Mouse (Mus musculus): Measurements from ENCODE around the gene Gm26602. TPM values are rescaled to one million over a fixed set of nuclear protein-coding genes. Genes with fewer than 3 reads are reported as not detected.
"Not testable (repeated sequence)": the region's sequence is repeated elsewhere in the genome, so short reads cannot be mapped to it uniquely, and the experiment has no call there.

The Gm26602 gene
- polyA plus RNA-seq, 1 experiment from 2014 or later: 2.0 TPM

DNA sequence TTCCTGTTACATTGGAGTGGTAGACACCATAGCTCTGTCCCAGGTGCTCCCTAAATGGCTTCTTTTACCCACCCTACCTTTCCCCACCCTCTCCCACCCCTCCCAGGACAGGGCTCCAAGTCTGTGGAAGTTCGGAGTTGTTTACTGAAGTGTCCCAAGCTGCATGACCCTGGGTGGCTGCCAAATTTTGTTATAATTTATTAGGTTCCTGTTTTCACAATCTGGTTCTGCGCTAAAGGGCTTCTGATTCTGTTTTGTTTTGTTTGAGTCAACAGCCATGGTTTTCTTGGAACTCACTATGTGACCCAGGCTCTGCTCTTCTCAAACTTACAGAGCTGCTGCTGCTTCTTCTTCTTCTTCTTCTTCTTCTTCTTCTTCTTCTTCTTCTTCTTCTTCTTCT, 21.3 kb upstream of the Gm26602 start:
- DNase-seq (ENCODE audit: low spot score): no peak
- H3K27me3 ChIP-seq (ENCODE audit: low read depth, poor library complexity, severe bottlenecking): peaks cover 29% of the 10 kb centered on the region
- H3K4me3 ChIP-seq: no peak overlapping the region
- peaks cover 6% of the 10 kb centered on the region; the same call in 1 of the 2 replicates for H3K36me3 ChIP-seq
- no peaks in the 10 kb centered on the region for H3K4me1 ChIP-seq
- H3K27ac ChIP-seq (replicated peaks): no peak overlapping the region
- WGBS: 97% methylated on average over 2 of the region's 2 CpGs
- no peaks in the 10 kb centered on the region for H3K9me3 ChIP-seq (replicated peaks)

DNA sequence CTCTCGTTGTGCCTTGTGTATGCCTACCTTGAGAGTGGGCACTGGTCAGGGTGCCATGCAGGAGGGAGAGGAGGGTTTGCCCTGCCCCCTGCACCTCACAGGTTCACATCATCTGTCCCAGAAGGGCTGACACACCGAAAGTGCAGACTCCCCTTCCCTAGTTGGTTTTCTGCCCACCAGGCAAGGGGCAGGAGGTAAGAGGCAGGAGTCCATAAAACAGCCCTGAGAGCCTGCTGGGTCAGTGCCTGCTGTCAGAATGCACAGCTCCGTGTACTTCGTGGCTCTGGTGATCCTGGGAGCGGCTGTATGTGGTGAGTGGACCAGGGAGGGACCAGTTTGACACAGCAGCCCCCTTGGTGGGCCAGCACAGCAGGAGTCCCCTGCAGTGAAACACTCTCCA, 20.0 kb upstream of the Gm26602 start, which contains the start of gene Cfd:
Gene Cfd, plus strand, starts transcription at position 184 of the 400 bp plus-strand sequence.
- Histone ChIP-seq H3K9me3 (replicated peaks) (no peaks in the 10 kb centered on the region), H3K27me3 (ENCODE audit: low read depth, poor library complexity, severe bottlenecking) (peaks cover 29% of the 10 kb centered on the region), H3K4me1 (no peaks in the 10 kb centered on the region), H3K36me3 (peaks cover 18% of the 10 kb centered on the region), H3K27ac (replicated peaks) (no peak within 1 kb of the TSS), H3K4me3 (no peak within 1 kb of the TSS)
- 49% methylated on average over 5 of the region's 5 CpGs for WGBS
- no peak for DNase-seq (ENCODE audit: low spot score)

DNA sequence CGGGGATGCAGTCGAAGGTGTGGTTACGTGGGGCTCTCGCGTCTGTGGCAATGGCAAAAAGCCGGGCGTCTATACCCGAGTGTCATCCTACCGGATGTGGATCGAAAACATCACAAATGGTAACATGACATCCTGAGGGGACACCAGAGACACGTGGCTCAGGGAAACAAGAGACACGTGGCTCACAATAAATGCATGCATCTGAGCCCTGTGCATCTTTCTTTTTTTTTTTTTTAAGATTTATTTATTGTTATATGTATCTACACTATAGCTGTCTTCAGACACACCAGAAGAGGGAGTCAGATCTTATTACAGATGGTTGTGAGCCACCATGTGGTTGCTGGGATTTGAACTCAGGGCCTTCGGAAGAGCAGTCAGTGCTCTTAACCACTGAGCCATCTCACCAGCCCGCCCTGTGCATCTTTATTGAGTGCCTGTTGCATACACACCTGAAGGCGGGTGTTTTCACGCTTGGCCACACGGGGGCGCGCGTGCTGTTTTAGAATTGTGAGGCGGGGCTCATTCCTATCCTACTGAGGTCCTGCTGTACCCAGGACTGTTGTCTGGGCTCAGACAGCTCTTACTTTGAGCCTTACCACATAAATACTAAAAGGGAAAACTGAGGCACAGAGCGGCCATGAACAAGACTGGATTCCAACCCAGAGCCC, 18.1 kb upstream of the Gm26602 start:
- peaks cover 46% of the 10 kb centered on the region for H3K27me3 ChIP-seq (ENCODE audit: low read depth, poor library complexity, severe bottlenecking)
- not testable (repeated sequence) for H3K4me3 ChIP-seq; H3K9me3 ChIP-seq (replicated peaks); H3K27ac ChIP-seq (replicated peaks); H3K4me1 ChIP-seq
- DNase-seq (ENCODE audit: low spot score): peak; percentile 84
- WGBS: 47% methylated on average over 22 of the region's 22 CpGs
- H3K36me3 ChIP-seq: peaks cover 37% of the 10 kb centered on the region

DNA sequence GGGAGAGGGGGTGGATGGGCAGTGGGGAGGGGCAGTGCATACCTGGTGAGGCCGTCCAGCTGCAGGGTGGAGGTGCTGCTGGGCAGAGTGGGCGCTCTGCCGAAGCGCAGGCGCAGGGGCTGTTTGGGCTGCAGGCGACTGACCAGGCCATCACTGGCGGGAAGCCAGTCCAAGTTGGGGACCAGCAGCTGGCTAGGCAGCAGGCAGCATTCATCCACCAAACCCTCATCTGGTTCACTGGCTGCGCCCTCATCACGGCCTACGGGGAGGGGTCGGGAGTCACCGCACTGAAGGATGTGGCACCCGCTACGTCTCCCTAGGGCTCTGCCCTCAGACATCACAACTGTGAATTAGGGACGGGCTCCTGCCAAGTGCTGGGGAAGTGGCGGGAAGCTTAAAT, 14.3 kb upstream of the Gm26602 start:
- no peaks in the 10 kb centered on the region for H3K9me3 ChIP-seq (replicated peaks)
- no peak overlapping the region for H3K27ac ChIP-seq (replicated peaks)
- H3K4me3 ChIP-seq: no peak overlapping the region
- WGBS: 95% methylated on average over 16 of the region's 16 CpGs
- DNase-seq (ENCODE audit: low spot score): no peak
- H3K36me3 ChIP-seq: peaks cover 62% of the 10 kb centered on the region
- H3K27me3 ChIP-seq (ENCODE audit: low read depth, poor library complexity, severe bottlenecking): peaks cover 60% of the 10 kb centered on the region
- H3K4me1 ChIP-seq: peaks cover 21% of the 10 kb centered on the region

DNA sequence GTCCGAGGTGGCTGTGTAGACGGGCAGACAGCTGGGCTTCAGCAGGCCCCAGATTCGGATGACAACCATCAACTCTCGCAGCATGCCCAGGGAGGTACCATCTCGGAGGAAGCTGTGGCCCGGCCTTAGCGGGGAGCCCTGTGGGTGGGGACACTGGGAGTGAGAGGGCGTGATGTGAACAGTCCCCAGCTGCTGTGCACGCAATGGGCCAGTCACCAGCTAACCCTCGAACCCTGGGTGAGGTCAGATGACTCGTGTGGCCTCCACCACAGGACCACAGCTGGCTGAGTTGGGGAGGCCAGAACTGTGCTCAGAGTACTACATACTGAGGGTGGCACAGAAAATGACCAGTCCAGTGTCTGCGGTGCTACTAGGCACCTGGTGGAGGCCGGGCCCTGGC, 13.8 kb upstream of the Gm26602 start:
- Histone ChIP-seq H3K4me3 (no peak overlapping the region), H3K4me1 (peaks cover 26% of the 10 kb centered on the region), H3K9me3 (replicated peaks) (no peaks in the 10 kb centered on the region), H3K27ac (replicated peaks) (no peak overlapping the region), H3K27me3 (ENCODE audit: low read depth, poor library complexity, severe bottlenecking) (peaks cover 62% of the 10 kb centered on the region), H3K36me3 (peaks cover 68% of the 10 kb centered on the region)
- WGBS: 92% methylated on average over 13 of the region's 13 CpGs
- no peak for DNase-seq (ENCODE audit: low spot score)

DNA sequence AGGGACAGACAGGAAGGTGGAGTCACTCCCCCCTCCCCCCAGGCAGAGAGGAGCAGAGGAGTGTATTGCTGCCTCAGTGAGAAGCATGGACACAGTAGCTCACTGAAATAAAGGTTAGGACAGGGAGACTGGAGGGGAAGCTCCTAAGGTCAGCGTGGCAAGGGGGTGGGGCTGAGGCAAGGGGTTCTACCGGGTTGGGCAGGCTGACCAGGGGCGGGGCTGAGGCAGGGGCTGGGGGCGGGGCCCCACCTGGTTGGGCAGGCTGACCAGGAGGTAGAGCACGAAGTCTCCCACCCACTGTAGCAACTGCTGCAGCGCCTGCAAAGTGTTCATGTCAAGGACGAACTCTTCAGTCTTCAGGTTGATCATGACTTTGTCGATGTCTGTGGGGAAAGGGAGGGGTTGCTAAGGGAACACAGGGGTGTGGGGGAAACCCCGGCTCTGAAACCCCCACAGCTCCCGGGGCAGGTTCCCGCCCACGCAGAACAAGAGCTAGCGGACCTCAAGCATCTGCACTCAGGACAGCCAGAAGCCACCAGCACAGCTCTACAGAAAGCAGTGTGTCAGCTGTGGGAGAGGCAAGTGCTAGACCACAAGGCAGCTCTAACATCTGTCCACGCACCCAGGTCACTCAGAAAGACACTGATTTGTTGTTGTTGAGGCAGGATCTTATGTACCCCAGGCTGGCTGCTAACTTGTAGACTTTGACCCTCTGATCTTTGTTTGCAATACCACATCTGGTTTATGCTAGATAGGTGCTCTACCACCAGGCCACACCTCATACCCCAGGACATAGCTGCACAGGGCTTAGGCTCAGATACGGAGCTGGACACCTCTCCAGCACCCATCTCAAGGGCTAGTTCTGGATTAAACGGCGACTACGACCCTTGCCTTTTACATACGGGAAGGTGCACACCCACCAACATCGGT, 13.1 kb upstream of the Gm26602 start:
- DNase-seq (ENCODE audit: low spot score): no peak
- H3K27ac ChIP-seq (replicated peaks): no peak overlapping the region
- H3K27me3 ChIP-seq (ENCODE audit: low read depth, poor library complexity, severe bottlenecking): peaks cover 69% of the 10 kb centered on the region
- peaks cover 32% of the 10 kb centered on the region for H3K4me1 ChIP-seq
- H3K36me3 ChIP-seq: peaks cover 74% of the 10 kb centered on the region
- 54% methylated on average over 20 of the region's 20 CpGs for WGBS
- no peaks in the 10 kb centered on the region for H3K9me3 ChIP-seq (replicated peaks)
- no peak overlapping the region for H3K4me3 ChIP-seq

DNA sequence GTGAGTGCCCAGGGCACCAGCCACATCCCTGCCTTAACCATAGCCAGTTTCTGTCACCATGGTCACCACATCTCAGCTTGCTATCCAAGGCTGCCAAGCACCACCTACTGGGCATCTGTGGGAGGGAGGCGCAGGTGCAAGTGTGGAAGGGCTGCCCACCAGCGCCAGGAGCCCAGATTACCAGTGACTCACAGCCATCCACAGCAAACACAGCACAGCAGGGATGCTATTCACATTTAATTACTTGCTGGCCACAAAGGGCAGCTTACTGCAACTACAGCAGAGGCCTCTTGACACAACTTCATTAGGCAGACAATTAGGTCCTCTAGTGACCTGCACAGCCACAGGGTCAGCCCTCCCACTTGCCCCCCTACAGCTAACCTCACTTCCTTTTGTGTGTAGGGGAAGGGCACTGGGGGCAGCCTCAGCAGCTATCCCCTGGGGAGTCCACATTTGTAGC, 9.7 kb upstream of the Gm26602 start:
- peaks cover 33% of the 10 kb centered on the region for H3K4me1 ChIP-seq
- H3K9me3 ChIP-seq (replicated peaks): no peaks in the 10 kb centered on the region
- H3K36me3 ChIP-seq: peaks cover 86% of the 10 kb centered on the region
- H3K4me3 ChIP-seq: no peak overlapping the region
- H3K27ac ChIP-seq (replicated peaks): no peak overlapping the region
- 13% methylated on average over 2 of the region's 2 CpGs for WGBS
- H3K27me3 ChIP-seq (ENCODE audit: low read depth, poor library complexity, severe bottlenecking): peaks cover 82% of the 10 kb centered on the region
- peak; percentile 51 for DNase-seq (ENCODE audit: low spot score)

DNA sequence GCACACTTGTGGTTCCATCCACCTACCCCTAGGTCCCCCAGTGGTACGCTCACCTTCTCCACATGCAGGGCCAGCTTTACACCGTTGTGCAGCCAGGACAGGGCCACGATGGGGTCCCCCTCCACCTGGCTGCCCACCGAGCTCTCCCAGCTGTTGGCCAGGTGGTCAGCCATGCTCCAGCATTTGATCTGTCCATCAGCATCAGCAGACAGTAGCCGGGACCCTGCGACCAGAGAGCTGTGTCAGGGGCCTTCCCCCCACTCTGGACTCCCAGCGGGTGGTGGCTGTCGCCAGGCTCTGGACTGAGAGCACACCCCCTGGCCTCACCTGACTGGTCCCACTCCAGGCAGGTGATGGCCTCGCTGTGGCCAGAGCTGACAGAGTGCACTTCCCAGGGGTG, 3.9 kb upstream of the Gm26602 start:
- DNase-seq (ENCODE audit: low spot score): no peak
- H3K4me1 ChIP-seq: peaks cover 32% of the 10 kb centered on the region
- no peaks in the 10 kb centered on the region for H3K9me3 ChIP-seq (replicated peaks)
- H3K27me3 ChIP-seq (ENCODE audit: low read depth, poor library complexity, severe bottlenecking): peaks cover 39% of the 10 kb centered on the region
- H3K27ac ChIP-seq (replicated peaks): no peak overlapping the region
- H3K4me3 ChIP-seq: no peak overlapping the region
- WGBS: 91% methylated on average over 9 of the region's 9 CpGs
- H3K36me3 ChIP-seq: peaks cover 70% of the 10 kb centered on the region

DNA sequence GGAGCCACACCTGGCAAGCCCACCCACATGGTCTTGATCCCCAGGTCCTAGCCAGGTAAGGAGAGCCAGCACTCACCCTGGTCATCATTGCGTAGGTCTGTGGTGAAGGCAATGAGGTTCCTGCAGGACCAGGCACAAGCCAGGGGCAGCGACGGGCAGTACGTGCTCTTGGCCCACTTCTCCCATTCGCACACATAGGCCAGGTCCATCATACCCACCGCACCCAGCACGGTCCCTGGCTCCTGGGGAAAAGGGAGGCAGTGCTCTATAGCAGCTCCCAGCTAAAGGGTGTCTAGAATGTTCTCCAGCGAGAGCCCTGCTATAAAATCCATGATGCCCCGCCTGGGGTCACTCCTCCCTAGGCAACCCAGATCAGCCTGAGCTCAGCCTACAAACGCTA, 3.2 kb upstream of the Gm26602 start:
- DNase-seq (ENCODE audit: low spot score): no peak
- peak overlapping the region; percentile 83; the same call in 1 of the 2 replicates for H3K4me3 ChIP-seq
- 0 out of 2 replicates have a peak overlapping the region, but pooled peaks have one; percentile 100 for H3K27ac ChIP-seq (replicated peaks)
- 96% methylated on average over 10 of the region's 10 CpGs for WGBS
- H3K9me3 ChIP-seq (replicated peaks): no peaks in the 10 kb centered on the region
- peaks cover 27% of the 10 kb centered on the region for H3K4me1 ChIP-seq
- H3K36me3 ChIP-seq: peaks cover 71% of the 10 kb centered on the region
- peaks cover 33% of the 10 kb centered on the region for H3K27me3 ChIP-seq (ENCODE audit: low read depth, poor library complexity, severe bottlenecking)

DNA sequence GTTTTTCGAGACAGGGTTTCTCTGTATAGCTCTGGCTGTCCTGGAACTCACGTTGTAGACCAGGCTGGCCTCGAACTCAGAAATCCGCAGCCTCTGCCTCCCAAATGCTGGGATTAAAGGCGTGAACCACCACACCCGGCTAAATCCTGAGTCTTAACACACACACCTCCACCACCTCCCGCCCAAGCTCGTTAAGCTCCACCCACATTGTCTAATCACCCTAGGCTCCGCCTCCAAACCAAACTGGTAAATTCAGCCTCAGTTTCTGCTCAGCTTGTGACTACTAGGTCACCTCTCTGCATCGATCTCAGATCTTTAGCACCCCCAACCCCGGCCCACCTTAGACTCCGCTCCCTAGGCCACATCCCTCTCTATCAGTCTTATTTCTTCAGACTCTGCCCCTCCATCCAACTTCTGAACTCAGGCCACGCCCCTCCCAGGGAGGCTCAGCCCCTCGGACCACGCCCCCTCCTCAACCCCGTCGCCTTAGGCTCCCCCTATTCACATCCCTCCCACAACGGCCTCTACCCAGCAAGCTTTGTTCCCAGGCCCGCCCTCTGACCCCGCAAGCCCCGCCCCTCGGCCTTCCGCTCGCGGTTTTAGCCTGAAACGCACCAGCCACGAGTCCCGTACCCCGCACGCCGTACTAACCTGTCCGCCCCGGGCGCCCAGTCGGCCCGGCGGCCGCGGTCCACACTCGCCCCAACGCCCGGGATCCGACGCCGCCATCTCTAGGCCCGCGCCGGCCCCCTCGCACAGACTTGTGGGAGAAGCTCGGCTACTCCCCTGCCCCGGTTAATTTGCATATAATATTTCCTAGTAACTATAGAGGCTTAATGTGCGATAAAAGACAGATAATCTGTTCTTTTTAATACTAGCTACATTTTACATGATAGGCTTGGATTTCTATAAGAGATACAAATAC, 2.2 kb upstream of the Gm26602 start, which contains the start of gene Med16:
Gene Med16, minus strand, starts transcription at position 757 of the 925 bp plus-strand sequence.
- peak; percentile 98 for DNase-seq (ENCODE audit: low spot score)
- Histone ChIP-seq H3K9me3 (replicated peaks) (no peaks in the 10 kb centered on the region), H3K36me3 (peaks cover 70% of the 10 kb centered on the region), H3K4me1 (peaks cover 24% of the 10 kb centered on the region), H3K27me3 (ENCODE audit: low read depth, poor library complexity, severe bottlenecking) (peaks cover 23% of the 10 kb centered on the region), H3K4me3 (peak within 1 kb of the TSS; percentile 83), H3K27ac (replicated peaks) (peak within 1 kb of the TSS; percentile 100)
- 2% methylated on average over 52 of the region's 52 CpGs for WGBS

DNA sequence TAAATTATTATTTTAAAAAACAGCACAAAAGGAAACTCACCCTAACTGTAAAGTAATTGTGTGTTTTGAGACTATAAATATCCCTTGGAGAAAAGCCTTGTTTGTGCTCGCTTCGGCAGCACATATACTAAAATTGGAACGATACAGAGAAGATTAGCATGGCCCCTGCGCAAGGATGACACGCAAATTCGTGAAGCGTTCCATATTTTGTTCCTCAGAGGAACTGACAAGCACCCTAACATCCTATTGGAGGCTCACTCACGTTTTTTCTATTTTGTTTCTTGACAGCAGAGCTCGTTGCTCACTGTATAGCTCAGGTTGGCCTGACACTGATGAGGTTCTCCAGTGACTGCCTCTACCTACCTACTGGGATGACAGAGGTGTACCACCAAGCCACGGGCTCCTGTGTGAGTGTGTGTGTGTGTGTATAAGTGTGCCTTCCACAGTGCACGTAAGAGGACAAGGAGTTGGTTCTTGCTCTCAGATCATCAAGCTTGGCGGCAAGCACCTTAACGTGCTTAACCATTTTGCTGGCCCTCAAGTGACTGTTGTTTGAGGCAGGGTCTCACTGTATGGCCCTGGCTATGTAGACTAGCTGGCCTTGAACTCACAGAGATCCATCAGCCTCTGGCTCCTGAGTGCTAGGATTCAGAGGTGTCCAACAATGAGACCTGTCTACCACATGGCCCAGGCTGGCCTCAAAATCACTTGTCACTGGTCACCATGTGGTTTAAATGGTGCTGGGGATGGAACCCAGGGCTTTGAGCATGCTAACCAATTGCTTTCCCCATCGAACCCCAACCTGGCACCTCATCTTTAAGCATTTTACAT, 1.3 kb upstream of the Gm26602 start:
- Histone ChIP-seq H3K4me3 (peak overlapping the region; percentile 83), H3K9me3 (replicated peaks) (no peaks in the 10 kb centered on the region), H3K27ac (replicated peaks) (peak overlapping the region; percentile 100), H3K4me1 (peaks cover 31% of the 10 kb centered on the region), H3K36me3 (peaks cover 62% of the 10 kb centered on the region), H3K27me3 (ENCODE audit: low read depth, poor library complexity, severe bottlenecking) (peaks cover 14% of the 10 kb centered on the region)
- WGBS: 25% methylated on average over 14 of the region's 14 CpGs
- DNase-seq (ENCODE audit: low spot score): peak; percentile 57
